Mouse (Mus musculus) midbrain, embryonic 15.5 days (tissue): ENCODE measurements around the gene Acbd4. TPM values are rescaled to one million over a fixed set of nuclear protein-coding genes. Genes with fewer than 3 reads are reported as not detected.
A peak's percentile ranks its signal among the peaks of the same experiment; 100 is the strongest.

Experiments used
- ATAC-seq: fragments of 200-750 bp; cut with Nextera tagmentation; replicated peaks from 2 replicates; pipeline ENCODE4 v1.8.0; 2017; ENCODE audit warnings: moderate TSS enrichment
- H3K27ac ChIP-seq: fragments of 300-500 bp; sonication (generic); 2 replicates; pipeline ENCODE4 v1.5.1; 2015; ENCODE audit warnings: mild to moderate bottlenecking, inconsistent platforms
- H3K27me3 ChIP-seq: fragments of 300-500 bp; sonication (generic); replicated peaks from 2 replicates; pipeline ENCODE4 v1.6.1; 2015; ENCODE audit warnings: inconsistent platforms
- H3K36me3 ChIP-seq: fragments of 300-500 bp; sonication (generic); replicated peaks from 2 replicates; pipeline ENCODE4 v1.6.1; 2015; ENCODE audit warnings: inconsistent platforms
- H3K4me1 ChIP-seq: fragments of 300-500 bp; sonication (generic); 2 replicates; pipeline ENCODE4 v1.6.1; 2015; ENCODE audit warnings: inconsistent platforms
- H3K4me2 ChIP-seq: fragments of 300-500 bp; sonication (generic); 2 replicates; pipeline ENCODE4 v1.6.1; 2015; ENCODE audit warnings: inconsistent platforms, mild to moderate bottlenecking, moderate library complexity
- H3K4me3 ChIP-seq: fragments of 300-500 bp; sonication (generic); 2 replicates; pipeline ENCODE4 v1.5.1; 2015; ENCODE audit warnings: mild to moderate bottlenecking, inconsistent platforms
- H3K9ac ChIP-seq: fragments of 300-500 bp; sonication (generic); 2 replicates; pipeline ENCODE4 v1.6.1; 2015; ENCODE audit warnings: mild to moderate bottlenecking, inconsistent platforms
- H3K9me3 ChIP-seq: fragments of 300-500 bp; sonication (generic); 2 replicates; pipeline ENCODE4 v1.6.1; 2016; ENCODE audit warnings: inconsistent platforms
- WGBS: fragments of 180-500 bp; shearing (Covaris S2); methylation state at CpG from one replicate; pipeline ENCODE4 v1.1.7; 2015; ENCODE audit warnings: mixed read lengths; 5-methylcytosine and 5-hydroxymethylcytosine counted together
- polyA plus RNA-seq: library from polyadenylated mRNA; unstranded; fragments of >200 nt; fragmentation: Nextera tagmentation; extraction: Ambion mirVana; gene quantifications from 2 replicates; pipeline ENCODE4 v1.2.1, GENCODE M21; 2015

Gene Acbd4
- polyA plus RNA-seq, 1 experiment from 2014 or later = 9.7 TPM

- Histone ChIP-seq H3K9me3 (no peaks in the 10 kb centered on the region), H3K36me3 (no peaks in the 10 kb centered on the region), H3K4me2 (no peak overlapping the region), H3K4me3 (no peak overlapping the region), H3K4me1 (peaks cover 4% of the 10 kb centered on the region; the same call in 1 of the 2 replicates), H3K27ac (no peak overlapping the region), H3K9ac (no peak overlapping the region), H3K27me3 (peaks cover 16% of the 10 kb centered on the region)
- 52% methylated on average over 9 of the region's 9 CpGs for WGBS
- no peak for ATAC-seq
Observed at GRCm38 (mm10) chr11:103095107-103095670, 6.3 kb upstream of the Acbd4 start.

GRCm38 (mm10) chr11:103095801-103096200 lies 5.7 kb upstream of the Acbd4 start:
- no peak overlapping the region for H3K4me2 ChIP-seq
- no peak overlapping the region for H3K4me3 ChIP-seq
- H3K36me3 ChIP-seq = no peaks in the 10 kb centered on the region
- ATAC-seq = no peak
- H3K9ac ChIP-seq = no peak overlapping the region
- no peaks in the 10 kb centered on the region for H3K9me3 ChIP-seq
- H3K27ac ChIP-seq = no peak overlapping the region
- H3K27me3 ChIP-seq = peaks cover 22% of the 10 kb centered on the region
- 91% methylated on average over 6 of the region's 6 CpGs for WGBS
- H3K4me1 ChIP-seq = peaks cover 4% of the 10 kb centered on the region; the same call in 1 of the 2 replicates

- Histone ChIP-seq H3K4me2 (no peak overlapping the region), H3K4me3 (no peak overlapping the region), H3K27me3 (peaks cover 32% of the 10 kb centered on the region), H3K36me3 (no peaks in the 10 kb centered on the region), H3K27ac (no peak overlapping the region), H3K9ac (no peak overlapping the region), H3K9me3 (no peaks in the 10 kb centered on the region), H3K4me1 (peaks cover 15% of the 10 kb centered on the region)
- no peak for ATAC-seq
- 25% methylated on average over 22 of the region's 22 CpGs for WGBS
Observed at GRCm38 (mm10) chr11:103096979-103097894, 4.2 kb upstream of the Acbd4 start.

- ATAC-seq = no peak
- Histone ChIP-seq H3K9ac (no peak overlapping the region), H3K9me3 (no peaks in the 10 kb centered on the region), H3K4me3 (no peak overlapping the region), H3K27ac (no peak overlapping the region), H3K36me3 (no peaks in the 10 kb centered on the region), H3K4me2 (no peak overlapping the region), H3K27me3 (peaks cover 32% of the 10 kb centered on the region), H3K4me1 (peaks cover 22% of the 10 kb centered on the region)
- WGBS = 70% methylated on average over 11 of the region's 11 CpGs
Observed at GRCm38 (mm10) chr11:103098531-103099190, 2.8 kb upstream of the Acbd4 start.

- H3K4me1 ChIP-seq = peaks cover 22% of the 10 kb centered on the region
- no peak overlapping the region for H3K4me3 ChIP-seq
- ATAC-seq = no peak
- H3K9me3 ChIP-seq = no peaks in the 10 kb centered on the region
- H3K27ac ChIP-seq = no peak overlapping the region
- no peak overlapping the region for H3K4me2 ChIP-seq
- peaks cover 32% of the 10 kb centered on the region for H3K27me3 ChIP-seq
- H3K36me3 ChIP-seq = no peaks in the 10 kb centered on the region
- H3K9ac ChIP-seq = no peak overlapping the region
- 63% methylated on average over 12 of the region's 12 CpGs for WGBS
Observed at GRCm38 (mm10) chr11:103099352-103099940, 2.0 kb upstream of the Acbd4 start.

GRCm38 (mm10) chr11:103100361-103100760 lies 1.1 kb upstream of the Acbd4 start:
- no peak for ATAC-seq
- H3K36me3 ChIP-seq = no peaks in the 10 kb centered on the region
- 71% methylated on average over 8 of the region's 8 CpGs for WGBS
- H3K4me1 ChIP-seq = peaks cover 22% of the 10 kb centered on the region
- H3K9ac ChIP-seq = no peak overlapping the region
- H3K4me3 ChIP-seq = no peak overlapping the region
- no peak overlapping the region for H3K4me2 ChIP-seq
- H3K9me3 ChIP-seq = no peaks in the 10 kb centered on the region
- no peak overlapping the region for H3K27ac ChIP-seq
- peaks cover 32% of the 10 kb centered on the region for H3K27me3 ChIP-seq

GRCm38 (mm10) chr11:103101866-103102501 lies 502 bp downstream of the Acbd4 start:
- 1% methylated on average over 30 of the region's 30 CpGs for WGBS
- H3K9me3 ChIP-seq = no peaks in the 10 kb centered on the region
- H3K27me3 ChIP-seq = peaks cover 32% of the 10 kb centered on the region
- peak overlapping the region; percentile 32 for H3K9ac ChIP-seq
- H3K4me1 ChIP-seq = peaks cover 22% of the 10 kb centered on the region
- no peaks in the 10 kb centered on the region for H3K36me3 ChIP-seq
- peak; percentile 49; the same call in 1 of the 2 replicates for ATAC-seq
- no peak overlapping the region for H3K27ac ChIP-seq
- peak overlapping the region; percentile 46 for H3K4me3 ChIP-seq
- peak overlapping the region; percentile 73 for H3K4me2 ChIP-seq

- H3K36me3 ChIP-seq = no peaks in the 10 kb centered on the region
- peak; percentile 84 for ATAC-seq
- H3K9me3 ChIP-seq = no peaks in the 10 kb centered on the region
- peaks cover 32% of the 10 kb centered on the region for H3K27me3 ChIP-seq
- no peak overlapping the region for H3K27ac ChIP-seq
- WGBS = 1% methylated on average over 35 of the region's 35 CpGs
- H3K4me3 ChIP-seq = peak overlapping the region; percentile 46
- peaks cover 18% of the 10 kb centered on the region for H3K4me1 ChIP-seq
- 0 out of 2 replicates have a peak overlapping the region, but pooled peaks have one; percentile 32 for H3K9ac ChIP-seq
- H3K4me2 ChIP-seq = peak overlapping the region; percentile 73
Observed at GRCm38 (mm10) chr11:103102725-103103349, 1.4 kb downstream of the Acbd4 start.

GRCm38 (mm10) chr11:103103621-103104020 lies 2.1 kb downstream of the Acbd4 start:
- WGBS = 50% methylated on average over 8 of the region's 8 CpGs
- H3K9me3 ChIP-seq = no peaks in the 10 kb centered on the region
- H3K4me1 ChIP-seq = peaks cover 18% of the 10 kb centered on the region
- peak overlapping the region; percentile 73; the same call in 1 of the 2 replicates for H3K4me2 ChIP-seq
- no peak overlapping the region for H3K27ac ChIP-seq
- H3K9ac ChIP-seq = no peak overlapping the region
- H3K27me3 ChIP-seq = peaks cover 27% of the 10 kb centered on the region
- no peak for ATAC-seq
- H3K4me3 ChIP-seq = no peak overlapping the region
- H3K36me3 ChIP-seq = no peaks in the 10 kb centered on the region

- Histone ChIP-seq H3K4me2 (no peak overlapping the region), H3K4me1 (peaks cover 18% of the 10 kb centered on the region), H3K27ac (no peak overlapping the region), H3K9me3 (no peaks in the 10 kb centered on the region), H3K36me3 (no peaks in the 10 kb centered on the region), H3K9ac (no peak overlapping the region), H3K27me3 (peaks cover 24% of the 10 kb centered on the region), H3K4me3 (no peak overlapping the region)
- 89% methylated on average over 7 of the region's 7 CpGs for WGBS
- ATAC-seq = no peak
Observed at GRCm38 (mm10) chr11:103104469-103104868, 3.0 kb downstream of the Acbd4 start.

- 58% methylated on average over 14 of the region's 14 CpGs for WGBS
- Histone ChIP-seq H3K27me3 (peaks cover 16% of the 10 kb centered on the region), H3K4me3 (no peak overlapping the region), H3K27ac (no peak overlapping the region), H3K9me3 (no peaks in the 10 kb centered on the region), H3K4me2 (no peak overlapping the region), H3K36me3 (no peaks in the 10 kb centered on the region), H3K4me1 (peaks cover 18% of the 10 kb centered on the region), H3K9ac (no peak overlapping the region)
- no peak for ATAC-seq
Observed at GRCm38 (mm10) chr11:103105180-103105725, 3.8 kb downstream of the Acbd4 start.
